Mouse (Mus musculus) liver (tissue): ENCODE data around the gene Ecsit.

Experiments
- DNase-seq: peaks from one replicate; pipeline ENCODE4 v3.0.0-alpha.2; 2020; ENCODE audit warnings: mixed read lengths

The Ecsit gene

GRCm38 (mm10) chr9:22050351-22050889, 34.8 kb downstream of the Ecsit start:
- peak; percentile 88 for DNase-seq

GRCm38 (mm10) chr9:22049721-22050270, 35.4 kb downstream of the Ecsit start:
- no peak for DNase-seq

GRCm38 (mm10) chr9:22049315-22049714, 35.9 kb downstream of the Ecsit start:
- DNase-seq, result no peak

- no peak for DNase-seq
These were observed 37.9 kb downstream of the Ecsit start for GRCm38 (mm10) chr9:22047329-22047728.

DNA sequence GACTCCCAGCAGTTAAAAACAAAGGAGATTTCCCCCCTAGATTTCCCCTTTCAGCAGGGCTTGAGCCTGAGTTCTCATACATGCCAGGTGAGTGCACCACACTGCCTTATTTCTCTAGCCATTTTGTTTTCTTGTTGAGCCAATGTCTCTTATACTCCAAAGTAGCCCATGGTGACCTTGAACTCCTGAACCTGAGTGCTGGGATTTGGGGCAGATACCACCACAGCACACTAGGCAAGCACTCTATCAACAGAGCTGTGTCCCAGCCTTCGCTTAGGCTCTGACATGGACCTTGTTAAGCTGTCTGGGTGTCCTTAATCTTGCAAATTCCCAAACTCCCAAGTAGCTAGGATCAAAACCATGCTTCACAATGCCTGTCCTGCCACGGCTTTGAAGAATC, 43.4 kb downstream of the Ecsit start:
- DNase-seq, result no peak

- no peak for DNase-seq
These were observed 47.4 kb downstream of the Ecsit start for GRCm38 (mm10) chr9:22037826-22038225.

DNA sequence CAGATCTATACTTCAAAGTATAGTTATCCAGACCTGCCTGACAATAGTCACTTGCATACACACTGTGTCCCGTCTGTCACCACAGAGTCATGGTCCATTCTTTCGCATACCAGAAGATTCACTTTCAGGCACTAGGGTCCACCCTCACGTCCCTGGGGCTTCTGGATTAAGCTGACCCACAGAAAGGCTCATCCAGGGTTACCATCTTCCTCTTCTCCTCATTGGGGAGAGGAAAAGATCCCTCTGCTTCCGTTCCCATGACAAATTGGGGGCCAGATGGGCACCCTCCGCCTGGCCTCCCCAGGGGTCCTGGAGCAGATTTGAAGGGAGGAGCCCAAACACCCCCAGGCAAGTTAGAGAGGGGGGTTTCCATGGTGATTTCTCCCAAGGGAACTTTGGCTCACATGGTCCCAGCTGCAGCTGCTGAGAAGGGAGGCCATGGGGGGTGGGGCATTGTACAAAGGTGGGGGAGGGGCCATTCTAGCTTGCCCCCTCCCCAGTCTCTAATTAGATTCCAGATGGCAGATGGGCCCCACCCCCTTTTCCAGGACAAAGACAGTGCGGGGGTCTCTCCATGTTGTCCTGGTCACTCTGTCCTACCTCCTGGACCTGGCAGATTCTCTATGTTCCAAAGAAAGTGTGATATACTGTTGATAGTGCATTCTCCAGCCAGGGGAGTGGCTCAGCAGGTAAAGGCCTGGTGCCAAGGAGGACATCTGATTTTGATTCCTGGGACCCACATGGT, 49.8 kb downstream of the Ecsit start:
- no peak for DNase-seq

- no peak for DNase-seq
These were observed 54.9 kb downstream of the Ecsit start for GRCm38 (mm10) chr9:22030386-22030785.

DNA sequence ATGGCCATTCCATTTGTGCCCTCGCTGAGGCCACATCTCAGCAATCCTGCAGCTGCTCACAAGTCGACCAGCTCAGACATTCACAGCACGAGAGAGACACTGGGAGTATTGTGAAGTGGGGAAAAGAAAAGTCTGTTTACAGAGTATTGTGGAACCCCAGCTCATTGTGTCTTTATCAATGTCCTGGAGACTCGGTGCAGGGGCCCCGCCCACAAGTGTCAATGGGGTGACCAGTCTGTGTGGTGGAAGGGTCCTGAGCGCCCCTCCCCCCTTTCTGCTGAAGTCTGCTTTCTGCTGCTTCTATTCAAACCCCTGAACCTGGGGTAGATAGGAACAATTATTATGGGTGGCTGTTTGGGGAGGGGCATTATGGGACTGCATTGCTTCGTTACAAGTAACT, 56.8 kb downstream of the Ecsit start:
- DNase-seq, result no peak

- DNase-seq, result peak; percentile 26
These were observed 60.6 kb downstream of the Ecsit start for GRCm38 (mm10) chr9:22024592-22024991.
